In genomic region chr1:53312989-53313967, GRCm38 (mm10) we compare ENCODE assay signal across 1 mouse cellular context.
TF ChIP-seq lines count a peak whose summit lies in the region.

TSS of gene Osgepl1 (plus strand) at chr1:53313624.

TF ChIP-seq in CH12.LX, 34 proteins besides CTCF, POLR2A, EP300 and RAD21 (continued from another document):
- TF ChIP-seq ZC3H11A (IDR thresholded peaks at IDR 0.05; ENCODE audit: low read depth, low read length) (no peak), KAT2A (IDR thresholded peaks at IDR 0.05; ENCODE audit: insufficient replicate concordance, low read length) (no peak), POLR2AphosphoS2 (IDR thresholded peaks at IDR 0.05; ENCODE audit: low read depth, low read length) (0 out of 2 replicates have a peak, but pooled peaks have one; percentile 12), RCOR1 (conservative IDR thresholded peaks at IDR 0.05; ENCODE audit: low read depth, low read length) (no peak), TBP (conservative IDR thresholded peaks at IDR 0.05; ENCODE audit: low read depth, low read length) (peak; percentile 79), SMC3 (IDR thresholded peaks at IDR 0.05; ENCODE audit: low read depth, low read length) (peak; percentile 33), NRF1 (IDR thresholded peaks at IDR 0.05; ENCODE audit: low read depth, low read length) (peak; percentile 69), JUN (IDR thresholded peaks at IDR 0.05; ENCODE audit: insufficient read depth, low read depth, low read length) (peak; percentile 38; the same call in 1 of the 2 replicates), USF1 (IDR thresholded peaks at IDR 0.05; ENCODE audit: low read depth, low read length) (no peak), SIN3A (IDR thresholded peaks at IDR 0.05; ENCODE audit: low read length) (peak; percentile 75; the same call in 1 of the 2 replicates), UBTF (IDR thresholded peaks at IDR 0.05; ENCODE audit: low read depth, low read length) (no peak), MAZ (IDR thresholded peaks at IDR 0.05; ENCODE audit: low read depth, low read length) (no peak), HCFC1 (IDR thresholded peaks at IDR 0.05; ENCODE audit: low read depth, low read length) (peak; percentile 72)
